Mouse (Mus musculus) hindbrain, embryonic 15.5 days (tissue): ENCODE measurements around the gene Mei4. TPM values are rescaled to one million over a fixed set of nuclear protein-coding genes. Genes with fewer than 3 reads are reported as not detected.

Experiments
- ATAC-seq: fragments of 200-750 bp; cut with Nextera tagmentation; 2 replicates; pipeline ENCODE4 v1.8.0; 2017; ENCODE audit warnings: low read depth, moderate number of reproducible peaks, moderate TSS enrichment; ENCODE audit not compliant: low FRiP score
- H3K27ac ChIP-seq: fragments of 300-500 bp; sonication (generic); replicated peaks from 2 replicates; pipeline ENCODE4 v1.5.1; 2015; ENCODE audit warnings: mild to moderate bottlenecking, inconsistent platforms
- H3K27me3 ChIP-seq: fragments of 300-500 bp; sonication (generic); 2 replicates; pipeline ENCODE4 v1.6.1; 2015; ENCODE audit warnings: control low read depth, inconsistent platforms
- H3K36me3 ChIP-seq: fragments of 300-500 bp; sonication (generic); 2 replicates; pipeline ENCODE4 v1.6.1; 2015; ENCODE audit warnings: control low read depth, inconsistent platforms
- H3K4me1 ChIP-seq: fragments of 300-500 bp; sonication (generic); replicated peaks from 2 replicates; pipeline ENCODE4 v1.6.1; 2015; ENCODE audit warnings: control low read depth, inconsistent platforms
- H3K4me2 ChIP-seq: fragments of 300-500 bp; sonication (generic); 2 replicates; pipeline ENCODE4 v1.6.1; 2015; ENCODE audit warnings: moderate library complexity, mild to moderate bottlenecking, inconsistent platforms
- H3K4me3 ChIP-seq: fragments of 300-500 bp; sonication (generic); 2 replicates; pipeline ENCODE4 v1.5.1; 2015; ENCODE audit warnings: mild to moderate bottlenecking, inconsistent platforms
- H3K9ac ChIP-seq: fragments of 300-500 bp; sonication (generic); 2 replicates; pipeline ENCODE4 v1.6.1; 2015; ENCODE audit warnings: inconsistent platforms
- H3K9me3 ChIP-seq: fragments of 300-500 bp; sonication (generic); 2 replicates; pipeline ENCODE4 v1.6.1; 2016; ENCODE audit warnings: control low read depth, inconsistent platforms
- WGBS: fragments of 180-500 bp; shearing (Covaris S2); methylation state at CpG from one replicate; pipeline ENCODE4 v1.1.7; 2015; 5-methylcytosine and 5-hydroxymethylcytosine counted together
- polyA plus RNA-seq: library from polyadenylated mRNA; unstranded; fragments of >200 nt; fragmentation: Nextera tagmentation; extraction: Ambion mirVana; gene quantifications from 2 replicates; pipeline ENCODE4 v1.2.1, GENCODE M21; 2015

Gene Mei4
- polyA plus RNA-seq, 1 experiment from 2014 or later, result 2.1 TPM

GRCm38 (mm10) chr9:81957842-81958241 is 94.4 kb downstream of the Mei4 start:
- no peaks in the 10 kb centered on the region for H3K27me3 ChIP-seq
- no peak overlapping the region for H3K4me3 ChIP-seq
- H3K9ac ChIP-seq, result no peak overlapping the region
- 83% methylated on average over 2 of the region's 2 CpGs for WGBS
- no peak overlapping the region for H3K4me2 ChIP-seq
- no peaks in the 10 kb centered on the region for H3K4me1 ChIP-seq
- no peaks in the 10 kb centered on the region for H3K9me3 ChIP-seq
- peak; percentile 59 for ATAC-seq
- H3K27ac ChIP-seq, result no peak overlapping the region
- no peaks in the 10 kb centered on the region for H3K36me3 ChIP-seq

- Histone ChIP-seq H3K4me2 (no peak overlapping the region), H3K27me3 (no peaks in the 10 kb centered on the region), H3K27ac (no peak overlapping the region), H3K9ac (no peak overlapping the region), H3K9me3 (no peaks in the 10 kb centered on the region), H3K36me3 (no peaks in the 10 kb centered on the region), H3K4me1 (no peaks in the 10 kb centered on the region), H3K4me3 (no peak overlapping the region)
- no peak for ATAC-seq
- 86% methylated on average over 1 of the region's 1 CpGs for WGBS
Measured at GRCm38 (mm10) chr9:81966765-81967164, 103.3 kb downstream of the Mei4 start.

- no peak overlapping the region for H3K4me2 ChIP-seq
- H3K27me3 ChIP-seq, result no peaks in the 10 kb centered on the region
- no peak overlapping the region for H3K9ac ChIP-seq
- no peak for ATAC-seq
- no peaks in the 10 kb centered on the region for H3K4me1 ChIP-seq
- H3K4me3 ChIP-seq, result no peak overlapping the region
- H3K27ac ChIP-seq, result no peak overlapping the region
- 63% methylated on average over 2 of the region's 2 CpGs for WGBS
- H3K36me3 ChIP-seq, result no peaks in the 10 kb centered on the region
- H3K9me3 ChIP-seq, result no peaks in the 10 kb centered on the region
Measured at GRCm38 (mm10) chr9:81968935-81969334, 105.5 kb downstream of the Mei4 start.

GRCm38 (mm10) chr9:81982461-81982860 is 119.0 kb downstream of the Mei4 start:
- WGBS, result 94% methylated on average over 3 of the region's 3 CpGs
- Histone ChIP-seq H3K36me3 (no peaks in the 10 kb centered on the region), H3K4me2 (no peak overlapping the region), H3K9ac (no peak overlapping the region), H3K4me3 (no peak overlapping the region), H3K9me3 (no peaks in the 10 kb centered on the region), H3K27ac (no peak overlapping the region), H3K27me3 (no peaks in the 10 kb centered on the region), H3K4me1 (no peaks in the 10 kb centered on the region)
- ATAC-seq, result no peak

GRCm38 (mm10) chr9:82012991-82013390 is 149.5 kb downstream of the Mei4 start:
- WGBS, result 79% methylated on average over 3 of the region's 3 CpGs
- H3K27me3 ChIP-seq, result no peaks in the 10 kb centered on the region
- no peak overlapping the region for H3K27ac ChIP-seq
- no peak for ATAC-seq
- H3K4me2 ChIP-seq, result no peak overlapping the region
- no peaks in the 10 kb centered on the region for H3K4me1 ChIP-seq
- H3K9ac ChIP-seq, result no peak overlapping the region
- H3K9me3 ChIP-seq, result no peaks in the 10 kb centered on the region
- no peaks in the 10 kb centered on the region for H3K36me3 ChIP-seq
- no peak overlapping the region for H3K4me3 ChIP-seq

- H3K4me2 ChIP-seq, result no peak overlapping the region
- WGBS, result 92% methylated on average over 1 of the region's 1 CpGs
- no peak overlapping the region for H3K27ac ChIP-seq
- no peak overlapping the region for H3K9ac ChIP-seq
- no peaks in the 10 kb centered on the region for H3K9me3 ChIP-seq
- H3K27me3 ChIP-seq, result no peaks in the 10 kb centered on the region
- H3K4me3 ChIP-seq, result no peak overlapping the region
- H3K4me1 ChIP-seq, result no peaks in the 10 kb centered on the region
- no peaks in the 10 kb centered on the region for H3K36me3 ChIP-seq
- no peak for ATAC-seq
Measured at GRCm38 (mm10) chr9:82042515-82043056, 179.1 kb downstream of the Mei4 start.

- Histone ChIP-seq H3K27ac (no peak overlapping the region), H3K4me2 (no peak overlapping the region), H3K9ac (no peak overlapping the region), H3K27me3 (no peaks in the 10 kb centered on the region), H3K4me1 (no peaks in the 10 kb centered on the region), H3K4me3 (no peak overlapping the region), H3K36me3 (no peaks in the 10 kb centered on the region), H3K9me3 (no peaks in the 10 kb centered on the region)
- 86% methylated on average over 2 of the region's 2 CpGs for WGBS
- no peak for ATAC-seq
Measured at GRCm38 (mm10) chr9:82044517-82044916, 181.0 kb downstream of the Mei4 start.

- no peak overlapping the region for H3K4me2 ChIP-seq
Measured at GRCm38 (mm10) chr9:82073832-82074231, 210.4 kb downstream of the Mei4 start.

GRCm38 (mm10) chr9:82075270-82075669 is 211.8 kb downstream of the Mei4 start:
- Histone ChIP-seq H3K27me3 (no peaks in the 10 kb centered on the region), H3K27ac (no peak overlapping the region), H3K9ac (no peak overlapping the region), H3K4me2 (no peak overlapping the region), H3K4me1 (no peaks in the 10 kb centered on the region), H3K4me3 (no peak overlapping the region), H3K9me3 (no peaks in the 10 kb centered on the region), H3K36me3 (no peaks in the 10 kb centered on the region)
- no peak for ATAC-seq
- 94% methylated on average over 2 of the region's 2 CpGs for WGBS

More at GRCm38 (mm10) chr9:82073832-82074231, 210.4 kb downstream of the Mei4 start:
- 61% methylated on average over 1 of the region's 1 CpGs for WGBS
- no peak for ATAC-seq
- Histone ChIP-seq H3K9me3 (no peaks in the 10 kb centered on the region), H3K27me3 (no peaks in the 10 kb centered on the region), H3K36me3 (no peaks in the 10 kb centered on the region), H3K4me1 (no peaks in the 10 kb centered on the region), H3K4me3 (no peak overlapping the region), H3K9ac (no peak overlapping the region), H3K27ac (no peak overlapping the region)

- Histone ChIP-seq H3K4me2 (no peak overlapping the region), H3K4me1 (no peaks in the 10 kb centered on the region), H3K9ac (no peak overlapping the region), H3K9me3 (no peaks in the 10 kb centered on the region), H3K36me3 (no peaks in the 10 kb centered on the region), H3K27ac (no peak overlapping the region), H3K27me3 (no peaks in the 10 kb centered on the region), H3K4me3 (no peak overlapping the region)
- ATAC-seq, result no peak
- 85% methylated on average over 3 of the region's 3 CpGs for WGBS
Measured at GRCm38 (mm10) chr9:82096409-82096808, 232.9 kb downstream of the Mei4 start.

- ATAC-seq, result no peak
- 55% methylated on average over 2 of the region's 2 CpGs for WGBS
- no peaks in the 10 kb centered on the region for H3K27me3 ChIP-seq
Measured at GRCm38 (mm10) chr9:82114865-82115264, 251.4 kb downstream of the Mei4 start.

GRCm38 (mm10) chr9:82136119-82136518 is 272.6 kb downstream of the Mei4 start:
- Histone ChIP-seq H3K4me2 (no peak overlapping the region), H3K36me3 (no peaks in the 10 kb centered on the region), H3K27me3 (no peaks in the 10 kb centered on the region), H3K4me1 (no peaks in the 10 kb centered on the region), H3K27ac (no peak overlapping the region), H3K9ac (no peak overlapping the region), H3K4me3 (no peak overlapping the region), H3K9me3 (no peaks in the 10 kb centered on the region)
- ATAC-seq, result no peak

More at GRCm38 (mm10) chr9:82114865-82115264, 251.4 kb downstream of the Mei4 start:
- Histone ChIP-seq H3K9ac (no peak overlapping the region), H3K4me3 (no peak overlapping the region), H3K36me3 (no peaks in the 10 kb centered on the region), H3K4me1 (no peaks in the 10 kb centered on the region), H3K27ac (no peak overlapping the region), H3K4me2 (no peak overlapping the region), H3K9me3 (no peaks in the 10 kb centered on the region)

GRCm38 (mm10) chr9:82160143-82160542 is 296.7 kb downstream of the Mei4 start:
- H3K27me3 ChIP-seq, result no peaks in the 10 kb centered on the region
- no peaks in the 10 kb centered on the region for H3K4me1 ChIP-seq
- H3K4me2 ChIP-seq, result no peak overlapping the region
- H3K27ac ChIP-seq, result no peak overlapping the region
- 59% methylated on average over 9 of the region's 9 CpGs for WGBS
- no peaks in the 10 kb centered on the region for H3K36me3 ChIP-seq
- no peaks in the 10 kb centered on the region for H3K9me3 ChIP-seq
- no peak overlapping the region for H3K9ac ChIP-seq
- no peak overlapping the region for H3K4me3 ChIP-seq
- no peak for ATAC-seq
